Mouse (Mus musculus) G1E (cell line): ENCODE data around the gene Scgb3a1. TPM values are rescaled to one million over a fixed set of nuclear protein-coding genes. Genes with fewer than 3 reads are reported as not detected.

Experiments used
- ATAC-seq: 2 replicates; pipeline ENCODE4 v1.8.0; 2016; ENCODE audit warnings: mild to moderate bottlenecking; ENCODE audit not compliant: insufficient number of reproducible peaks, poor library complexity, low FRiP score, severe bottlenecking; ENCODE audit errors: extremely low read depth
- DNase-seq: peaks from one replicate; pipeline ENCODE4 v3.0.0; 2012; ENCODE audit warnings: low spot score
- H3K27me3 ChIP-seq: 2 replicates; pipeline ENCODE4 v1.6.1; 2012; ENCODE audit warnings: mild to moderate bottlenecking, low read length, inconsistent platforms; ENCODE audit not compliant: insufficient read depth
- H3K36me3 ChIP-seq: replicated peaks from 2 replicates; pipeline ENCODE3; 2012; ENCODE audit warnings: mild to moderate bottlenecking, inconsistent platforms
- H3K4me1 ChIP-seq: 2 replicates; pipeline ENCODE4 v1.6.1; 2012; ENCODE audit warnings: low read depth, low read length, inconsistent platforms, mixed read lengths; ENCODE audit not compliant: insufficient read depth
- H3K4me3 ChIP-seq: 2 replicates; pipeline ENCODE4 v1.5.1; 2012; ENCODE audit warnings: low read depth, mild to moderate bottlenecking, inconsistent platforms, low read length, moderate library complexity, mixed read lengths
- H3K9me3 ChIP-seq: replicated peaks from 2 replicates; pipeline ENCODE4 v1.6.1; 2012; ENCODE audit warnings: inconsistent platforms
- CTCF ChIP-seq: IDR thresholded peaks from 2 replicates; pipeline ENCODE4 v1.5.1; 2012; ENCODE audit warnings: low read depth, low read length, inconsistent platforms, mixed read lengths
- GATA1 ChIP-seq: IDR thresholded peaks from 2 replicates; pipeline ENCODE4 v1.6.1; 2012; ENCODE audit warnings: borderline replicate concordance, low read length, inconsistent platforms, mixed read lengths
- GATA2 ChIP-seq: IDR thresholded peaks from 2 replicates; pipeline ENCODE4 v1.6.1; 2012; ENCODE audit warnings: low read depth, low read length, inconsistent platforms, borderline replicate concordance
- POLR2AphosphoS5 ChIP-seq: IDR thresholded peaks from 2 replicates; pipeline ENCODE4 v1.6.1; 2012; ENCODE audit warnings: low read depth, low read length, inconsistent platforms; ENCODE audit not compliant: insufficient replicate concordance
- TAL1 ChIP-seq: conservative IDR thresholded peaks from 2 replicates; pipeline ENCODE4 v1.6.1; 2012; ENCODE audit warnings: low read depth, low read length, inconsistent platforms, mixed read lengths
- polyA plus RNA-seq: library from polyadenylated mRNA; stranded (reverse); fragments of >175 nt; gene quantifications from 2 replicates; pipeline ENCODE4 v1.2.3, GENCODE M21; 2012
- total RNA-seq, 2 experiments: library from RNA; stranded (forward) in 1 of 2; stranded (reverse) in 1 of 2; fragments of 200-1000 nt in 1 of 2; fragments of >200 nt in 1 of 2; fragmentation: Nextera tagmentation in 1 of 2; gene quantifications; 2 replicates each; pipeline ENCODE4 v1.2.3; 2014 to 2017

Gene Scgb3a1
- total and polyA plus RNA-seq, 3 experiments, result not detected

GRCm38 (mm10) chr11:49664262-49665140 lies 1.1 kb downstream of the Scgb3a1 start:
- H3K9me3 ChIP-seq, result no peaks in the 10 kb centered on the region
- no peak overlapping the region for H3K4me3 ChIP-seq
- peaks cover 10% of the 10 kb centered on the region for H3K27me3 ChIP-seq
- DNase-seq (no peak), ATAC-seq (no peak)
- H3K36me3 ChIP-seq, result peaks cover 44% of the 10 kb centered on the region
- TF ChIP-seq CTCF (no peak), POLR2AphosphoS5 (no peak), TAL1 (no peak), GATA2 (no peak), GATA1 (no peak)
- peaks cover 25% of the 10 kb centered on the region for H3K4me1 ChIP-seq

- H3K27me3 ChIP-seq, result peaks cover 10% of the 10 kb centered on the region
- no peaks in the 10 kb centered on the region for H3K9me3 ChIP-seq
- peaks cover 53% of the 10 kb centered on the region for H3K36me3 ChIP-seq
- DNase-seq (no peak), ATAC-seq (no peak)
- no peak for TF ChIP-seq GATA1
- TF ChIP-seq GATA2, result no peak
- TF ChIP-seq POLR2AphosphoS5, result no peak
- no peak for TF ChIP-seq TAL1
- TF ChIP-seq CTCF, result no peak
- no peak overlapping the region for H3K4me3 ChIP-seq
- peaks cover 25% of the 10 kb centered on the region for H3K4me1 ChIP-seq
Measured at GRCm38 (mm10) chr11:49665462-49665861, 2.1 kb downstream of the Scgb3a1 start.

GRCm38 (mm10) chr11:49673433-49673832 lies 10.0 kb downstream of the Scgb3a1 start:
- Histone ChIP-seq H3K9me3 (no peaks in the 10 kb centered on the region), H3K27me3 (no peaks in the 10 kb centered on the region), H3K4me3 (no peak overlapping the region), H3K36me3 (peaks cover 78% of the 10 kb centered on the region), H3K4me1 (peaks cover 3% of the 10 kb centered on the region)
- TF ChIP-seq GATA2 (no peak), GATA1 (no peak), POLR2AphosphoS5 (no peak), TAL1 (no peak), CTCF (no peak)
- DNase-seq (no peak), ATAC-seq (no peak)

- Histone ChIP-seq H3K9me3 (no peaks in the 10 kb centered on the region), H3K27me3 (no peaks in the 10 kb centered on the region), H3K4me1 (peaks cover 7% of the 10 kb centered on the region; the same call in 1 of the 2 replicates), H3K36me3 (peaks cover 83% of the 10 kb centered on the region), H3K4me3 (no peak overlapping the region)
- DNase-seq (no peak), ATAC-seq (no peak)
- TF ChIP-seq GATA1 (no peak), TAL1 (no peak), POLR2AphosphoS5 (no peak), CTCF (no peak), GATA2 (no peak)
Measured at GRCm38 (mm10) chr11:49684237-49684973, 21.0 kb downstream of the Scgb3a1 start.

GRCm38 (mm10) chr11:49695013-49695412 lies 31.6 kb downstream of the Scgb3a1 start:
- H3K4me1 ChIP-seq, result peaks cover 23% of the 10 kb centered on the region
- no peaks in the 10 kb centered on the region for H3K9me3 ChIP-seq
- no peak for ATAC-seq
- no peak overlapping the region for H3K4me3 ChIP-seq
- H3K36me3 ChIP-seq, result peaks cover 78% of the 10 kb centered on the region
- no peaks in the 10 kb centered on the region for H3K27me3 ChIP-seq
- TF ChIP-seq GATA2 (no peak), CTCF (no peak), POLR2AphosphoS5 (no peak), TAL1 (no peak), GATA1 (no peak)
- no peak for DNase-seq

GRCm38 (mm10) chr11:49695695-49696094 lies 32.3 kb downstream of the Scgb3a1 start:
- TF ChIP-seq GATA1 (no peak), POLR2AphosphoS5 (no peak), CTCF (no peak), TAL1 (no peak), GATA2 (no peak)
- Histone ChIP-seq H3K4me3 (no peak overlapping the region), H3K27me3 (no peaks in the 10 kb centered on the region), H3K36me3 (peaks cover 73% of the 10 kb centered on the region), H3K9me3 (no peaks in the 10 kb centered on the region), H3K4me1 (peaks cover 18% of the 10 kb centered on the region)
- DNase-seq (no peak), ATAC-seq (no peak)
